Mouse (Mus musculus) lung, embryonic 16.5 days (tissue): ENCODE measurements around the gene Oosp2. TPM values are rescaled to one million over a fixed set of nuclear protein-coding genes. Genes with fewer than 3 reads are reported as not detected.

Source experiments
- ATAC-seq: fragments of 200-750 bp; cut with Nextera tagmentation; 2 replicates; pipeline ENCODE4 v1.8.0; 2017; ENCODE audit warnings: low read depth, mild to moderate bottlenecking, moderate library complexity
- H3K27ac ChIP-seq: fragments of 300-500 bp; sonication (generic); 2 replicates; pipeline ENCODE4 v1.5.1; 2014; ENCODE audit warnings: mild to moderate bottlenecking, control low read depth, low read length
- H3K27me3 ChIP-seq: fragments of 300-500 bp; sonication (generic); 2 replicates; pipeline ENCODE4 v1.6.1; 2014; ENCODE audit warnings: low read depth, low read length, mixed read lengths; ENCODE audit not compliant: control insufficient read depth, insufficient read depth
- H3K36me3 ChIP-seq: fragments of 300-500 bp; sonication (generic); 2 replicates; pipeline ENCODE4 v1.6.1; 2014; ENCODE audit warnings: low read length; ENCODE audit not compliant: control insufficient read depth, insufficient read depth
- H3K4me1 ChIP-seq: fragments of 300-500 bp; sonication (generic); replicated peaks from 2 replicates; pipeline ENCODE4 v1.6.1; 2014; ENCODE audit warnings: low read length, mixed read lengths; ENCODE audit not compliant: control insufficient read depth, insufficient read depth
- H3K4me2 ChIP-seq: fragments of 300-500 bp; sonication (generic); 2 replicates; pipeline ENCODE4 v1.6.1; 2014; ENCODE audit warnings: low read depth, low read length, control low read depth
- H3K4me3 ChIP-seq: fragments of 300-500 bp; sonication (generic); 2 replicates; pipeline ENCODE4 v1.5.1; 2014; ENCODE audit warnings: mild to moderate bottlenecking, low read length, control low read depth
- H3K9ac ChIP-seq: fragments of 300-500 bp; sonication (generic); 2 replicates; pipeline ENCODE4 v1.6.1; 2014; ENCODE audit warnings: low read length, control low read depth
- H3K9me3 ChIP-seq: fragments of 300-500 bp; sonication (generic); 2 replicates; pipeline ENCODE4 v1.6.1; 2016; ENCODE audit warnings: low read length; ENCODE audit not compliant: control insufficient read depth
- WGBS: fragments of 180-500 bp; shearing (Covaris S2); extraction: QIAGEN DNeasy Blood & Tissue Kit; methylation state at CpG from one replicate; pipeline ENCODE4 v1.1.7; 2014; 5-methylcytosine and 5-hydroxymethylcytosine counted together
- polyA plus RNA-seq: library from polyadenylated mRNA; unstranded; fragments of >200 nt; fragmentation: Nextera tagmentation; extraction: Ambion mirVana; gene quantifications from 2 replicates; pipeline ENCODE4 v1.2.1, GENCODE M21; 2015

Oosp2 gene
- polyA plus RNA-seq, 1 experiment from 2014 or later: not detected

DNA sequence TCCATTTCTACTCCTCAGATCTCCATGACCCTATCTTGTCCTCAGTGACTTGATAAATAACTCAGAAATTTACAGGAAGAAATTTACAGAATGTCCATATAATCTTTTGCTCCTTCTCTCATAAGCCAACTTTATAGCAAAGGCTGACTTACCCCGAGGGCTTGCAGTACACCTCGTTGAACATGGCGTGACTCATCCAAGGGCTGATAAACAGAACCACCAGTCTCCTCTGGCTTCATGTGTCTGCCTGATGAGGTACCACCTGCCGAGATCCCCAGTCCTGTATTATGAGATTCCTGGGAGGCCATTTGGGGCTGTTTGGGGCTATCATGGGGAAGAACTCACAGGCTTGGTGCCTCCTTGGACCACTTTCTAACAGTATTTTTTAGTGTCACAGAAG, 21.3 kb downstream of the Oosp2 start:
- no peaks in the 10 kb centered on the region for H3K36me3 ChIP-seq
- no peaks in the 10 kb centered on the region for H3K4me1 ChIP-seq
- H3K4me3 ChIP-seq: no peak overlapping the region
- H3K9me3 ChIP-seq: no peaks in the 10 kb centered on the region
- no peaks in the 10 kb centered on the region for H3K27me3 ChIP-seq
- H3K4me2 ChIP-seq: no peak overlapping the region
- H3K27ac ChIP-seq: no peak overlapping the region
- no peak overlapping the region for H3K9ac ChIP-seq
- 70% methylated on average over 4 of the region's 4 CpGs for WGBS
- ATAC-seq: no peak

DNA sequence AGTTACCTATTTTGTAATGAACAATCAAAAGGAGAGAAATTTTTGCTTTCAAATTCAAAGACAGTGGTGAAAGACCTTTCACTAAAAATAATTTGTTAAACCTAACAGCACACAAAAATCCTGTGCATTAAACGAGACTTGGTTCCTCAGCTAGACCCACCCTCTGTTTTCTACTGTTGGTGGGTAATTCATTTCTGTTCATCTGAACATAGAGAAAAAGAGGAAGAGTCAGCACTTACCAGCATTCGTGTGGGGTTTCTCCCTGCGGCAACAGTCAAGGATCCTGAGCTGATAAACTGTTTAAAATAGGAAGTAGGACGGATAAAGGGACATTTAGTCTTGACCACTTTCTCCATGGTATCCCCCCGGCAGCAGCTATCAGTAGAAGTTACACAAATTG, 24.8 kb downstream of the Oosp2 start:
- Histone ChIP-seq H3K27ac (no peak overlapping the region), H3K4me3 (no peak overlapping the region), H3K27me3 (no peaks in the 10 kb centered on the region), H3K4me1 (no peaks in the 10 kb centered on the region), H3K36me3 (no peaks in the 10 kb centered on the region), H3K4me2 (no peak overlapping the region), H3K9ac (no peak overlapping the region), H3K9me3 (no peaks in the 10 kb centered on the region)
- ATAC-seq: no peak
- WGBS: 65% methylated on average over 5 of the region's 5 CpGs

DNA sequence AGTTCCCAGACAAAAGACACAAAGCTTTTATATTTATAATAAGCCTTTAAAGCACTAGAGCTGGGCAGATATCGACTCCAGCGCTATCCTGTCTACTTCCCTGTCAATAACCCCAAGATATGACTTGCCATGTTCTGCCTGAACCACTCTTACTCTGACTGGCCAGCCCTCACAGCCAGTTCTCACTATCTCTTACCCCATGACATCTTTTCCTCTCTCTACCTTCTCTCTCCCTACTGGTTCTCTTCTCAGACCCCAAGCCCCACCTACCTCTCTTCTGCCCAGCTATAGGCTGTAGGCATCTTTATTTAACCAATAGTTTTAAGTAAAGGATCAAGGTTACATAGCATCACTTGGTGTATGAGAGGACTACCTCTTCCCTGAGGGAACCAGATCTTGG, 26.0 kb downstream of the Oosp2 start:
- 65% methylated on average over 2 of the region's 2 CpGs for WGBS
- no peaks in the 10 kb centered on the region for H3K4me1 ChIP-seq
- no peak overlapping the region for H3K9ac ChIP-seq
- no peaks in the 10 kb centered on the region for H3K36me3 ChIP-seq
- H3K4me3 ChIP-seq: no peak overlapping the region
- no peak for ATAC-seq
- H3K9me3 ChIP-seq: no peaks in the 10 kb centered on the region
- no peak overlapping the region for H3K4me2 ChIP-seq
- H3K27me3 ChIP-seq: no peaks in the 10 kb centered on the region
- no peak overlapping the region for H3K27ac ChIP-seq

DNA sequence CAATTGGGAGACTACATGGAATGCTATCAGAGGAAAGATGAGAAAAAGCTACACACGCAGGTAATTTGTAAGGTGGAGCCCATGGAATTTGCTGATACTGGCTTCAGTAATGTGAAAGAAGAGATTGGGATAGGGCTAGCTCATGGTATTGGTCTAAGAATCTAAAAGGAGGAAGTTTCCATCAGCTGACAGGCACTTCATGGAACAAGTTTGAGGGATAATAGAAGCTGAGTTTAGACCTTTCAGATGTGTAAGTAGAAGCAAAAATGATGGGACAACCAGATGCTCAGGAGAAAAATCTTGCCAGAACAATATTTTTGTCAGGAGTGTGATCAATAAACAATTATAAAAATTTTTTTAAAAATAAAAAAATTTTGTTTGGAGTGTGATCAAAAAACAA, 26.6 kb downstream of the Oosp2 start:
- WGBS: 81% methylated on average over 1 of the region's 1 CpGs
- no peak for ATAC-seq
- H3K4me1 ChIP-seq: no peaks in the 10 kb centered on the region

DNA sequence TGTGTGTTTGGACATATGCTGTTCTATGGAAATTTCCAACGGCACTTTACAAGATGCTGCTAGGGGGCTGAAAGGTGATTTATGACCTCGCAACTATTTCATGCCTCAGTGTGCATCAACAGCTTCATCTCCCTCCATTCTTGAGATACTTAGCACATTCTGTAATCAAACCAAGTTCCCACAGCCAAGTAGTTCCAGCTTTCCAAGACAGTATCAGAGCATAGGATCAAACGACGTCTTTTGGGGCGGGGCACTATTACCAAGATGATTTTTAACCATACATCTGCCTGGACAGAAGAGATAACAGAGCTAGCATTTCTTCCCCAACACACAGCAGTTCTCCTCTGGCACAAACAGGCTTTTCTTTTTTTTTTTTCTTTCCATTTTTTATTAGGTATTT, 35.1 kb downstream of the Oosp2 start:
- no peaks in the 10 kb centered on the region for H3K4me1 ChIP-seq
- ATAC-seq: no peak
- no peak overlapping the region for H3K4me2 ChIP-seq
- 63% methylated on average over 5 of the region's 5 CpGs for WGBS
- no peaks in the 10 kb centered on the region for H3K9me3 ChIP-seq
- H3K9ac ChIP-seq: no peak overlapping the region
- H3K36me3 ChIP-seq: no peaks in the 10 kb centered on the region
- H3K27me3 ChIP-seq: no peaks in the 10 kb centered on the region
- no peak overlapping the region for H3K27ac ChIP-seq
- H3K4me3 ChIP-seq: no peak overlapping the region

More for the DNA sequence above, 26.6 kb downstream of the Oosp2 start:
- no peak overlapping the region for H3K9ac ChIP-seq
- no peaks in the 10 kb centered on the region for H3K27me3 ChIP-seq
- no peak overlapping the region for H3K4me3 ChIP-seq
- H3K27ac ChIP-seq: no peak overlapping the region
- no peaks in the 10 kb centered on the region for H3K9me3 ChIP-seq
- no peaks in the 10 kb centered on the region for H3K36me3 ChIP-seq
- no peak overlapping the region for H3K4me2 ChIP-seq

DNA sequence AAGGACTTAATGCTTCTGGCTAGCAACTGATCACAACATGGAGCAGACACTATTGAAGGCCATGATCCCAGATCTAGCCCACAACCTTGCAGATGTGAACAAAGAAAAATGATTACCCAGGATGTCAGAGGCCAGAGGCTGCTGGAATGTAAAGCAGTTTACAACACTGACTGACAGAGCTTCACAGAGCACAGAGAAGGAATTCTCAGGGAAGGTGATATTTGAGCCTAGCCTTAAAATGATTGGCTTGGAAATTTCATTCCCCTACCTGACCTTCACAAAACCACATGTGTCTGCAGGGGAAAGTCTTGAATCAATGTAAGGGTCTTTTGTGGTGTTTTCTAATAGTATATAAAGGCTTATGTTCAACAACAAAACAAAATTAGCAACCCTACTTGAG, 35.6 kb downstream of the Oosp2 start:
- H3K9ac ChIP-seq: no peak overlapping the region
- no peaks in the 10 kb centered on the region for H3K27me3 ChIP-seq
- ATAC-seq: no peak
- no peaks in the 10 kb centered on the region for H3K36me3 ChIP-seq
- no peak overlapping the region for H3K4me2 ChIP-seq
- no peak overlapping the region for H3K27ac ChIP-seq
- no peak overlapping the region for H3K4me3 ChIP-seq
- H3K9me3 ChIP-seq: no peaks in the 10 kb centered on the region
- no peaks in the 10 kb centered on the region for H3K4me1 ChIP-seq

DNA sequence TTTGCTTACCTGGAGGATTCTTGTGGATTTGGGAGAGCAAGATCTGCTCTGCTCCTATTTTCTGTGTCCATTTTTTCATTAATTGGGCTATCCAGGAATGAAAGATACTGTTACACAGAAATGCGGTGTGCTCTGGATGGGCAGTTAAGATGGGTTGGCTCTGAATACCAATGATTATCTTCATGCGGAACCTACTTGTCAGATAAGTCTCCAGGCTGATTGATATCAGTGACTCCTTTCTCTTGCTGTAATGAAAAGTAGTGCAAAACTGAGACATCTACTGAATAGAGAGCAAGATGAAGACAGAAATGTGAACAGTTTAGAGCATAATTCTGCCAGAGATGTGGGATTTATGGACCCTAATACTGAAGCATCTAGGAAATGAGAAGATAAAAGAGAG, 36.8 kb downstream of the Oosp2 start, which contains the start of gene Ms4a2:
Gene Ms4a2 (minus strand): TSS at position 169 of the 400 bp plus-strand sequence.
- Histone ChIP-seq H3K9me3 (no peaks in the 10 kb centered on the region), H3K27ac (no peak within 1 kb of the TSS), H3K36me3 (no peaks in the 10 kb centered on the region), H3K4me1 (no peaks in the 10 kb centered on the region), H3K27me3 (no peaks in the 10 kb centered on the region), H3K4me2 (no peak within 1 kb of the TSS), H3K9ac (no peak within 1 kb of the TSS), H3K4me3 (no peak within 1 kb of the TSS)
- WGBS: 86% methylated on average over 2 of the region's 2 CpGs
- ATAC-seq: no peak

DNA sequence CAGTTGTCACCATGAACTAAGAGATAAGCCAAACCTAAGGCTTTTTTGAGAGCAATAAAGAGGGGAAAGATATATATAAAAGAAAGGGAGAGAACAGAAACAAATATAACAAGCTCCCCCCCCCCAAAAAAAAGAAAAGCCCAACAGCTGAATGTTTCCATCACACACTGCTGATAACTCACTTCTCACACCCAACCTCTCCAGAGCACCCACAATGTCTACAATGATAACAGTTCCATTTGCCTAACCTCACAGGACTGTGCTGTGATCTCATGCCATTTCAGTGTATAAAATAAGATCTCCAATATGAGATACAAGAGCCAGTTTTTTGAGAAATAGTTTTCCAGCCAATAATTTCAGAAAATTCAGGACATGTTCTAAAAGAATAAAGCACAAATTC, 42.4 kb downstream of the Oosp2 start:
- ATAC-seq: no peak
- Histone ChIP-seq H3K27me3 (no peaks in the 10 kb centered on the region), H3K4me1 (peaks cover 5% of the 10 kb centered on the region; the same call in 1 of the 2 replicates)

DNA sequence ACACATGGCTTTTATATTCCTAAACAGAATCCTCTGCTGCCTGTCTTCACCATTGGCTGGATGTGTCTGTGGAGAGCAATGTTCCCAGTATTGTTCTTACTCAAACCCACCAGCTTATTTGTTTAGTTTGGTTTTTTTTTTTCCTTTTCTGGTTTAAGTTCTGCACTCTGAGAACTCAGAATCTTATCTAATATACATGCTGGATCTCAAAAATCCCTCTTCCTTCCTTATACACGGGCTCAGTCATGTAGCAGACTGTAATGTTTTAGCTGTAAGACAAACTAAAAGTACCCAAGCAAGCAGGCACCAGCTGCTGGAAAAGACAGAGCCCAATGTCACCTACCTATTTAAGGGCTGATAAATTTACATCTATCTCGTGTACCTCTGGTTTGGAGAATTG, 45.6 kb downstream of the Oosp2 start:
- Histone ChIP-seq H3K36me3 (no peaks in the 10 kb centered on the region), H3K4me3 (no peak overlapping the region), H3K9me3 (no peaks in the 10 kb centered on the region), H3K4me2 (no peak overlapping the region), H3K9ac (no peak overlapping the region), H3K27ac (no peak overlapping the region), H3K4me1 (peaks cover 5% of the 10 kb centered on the region; the same call in 1 of the 2 replicates), H3K27me3 (no peaks in the 10 kb centered on the region)
- no peak for ATAC-seq
- WGBS: 50% methylated on average over 2 of the region's 2 CpGs

More for the DNA sequence above, 42.4 kb downstream of the Oosp2 start:
- no peaks in the 10 kb centered on the region for H3K9me3 ChIP-seq
- no peak overlapping the region for H3K9ac ChIP-seq
- H3K4me3 ChIP-seq: no peak overlapping the region
- no peak overlapping the region for H3K4me2 ChIP-seq
- no peaks in the 10 kb centered on the region for H3K36me3 ChIP-seq
- no peak overlapping the region for H3K27ac ChIP-seq

DNA sequence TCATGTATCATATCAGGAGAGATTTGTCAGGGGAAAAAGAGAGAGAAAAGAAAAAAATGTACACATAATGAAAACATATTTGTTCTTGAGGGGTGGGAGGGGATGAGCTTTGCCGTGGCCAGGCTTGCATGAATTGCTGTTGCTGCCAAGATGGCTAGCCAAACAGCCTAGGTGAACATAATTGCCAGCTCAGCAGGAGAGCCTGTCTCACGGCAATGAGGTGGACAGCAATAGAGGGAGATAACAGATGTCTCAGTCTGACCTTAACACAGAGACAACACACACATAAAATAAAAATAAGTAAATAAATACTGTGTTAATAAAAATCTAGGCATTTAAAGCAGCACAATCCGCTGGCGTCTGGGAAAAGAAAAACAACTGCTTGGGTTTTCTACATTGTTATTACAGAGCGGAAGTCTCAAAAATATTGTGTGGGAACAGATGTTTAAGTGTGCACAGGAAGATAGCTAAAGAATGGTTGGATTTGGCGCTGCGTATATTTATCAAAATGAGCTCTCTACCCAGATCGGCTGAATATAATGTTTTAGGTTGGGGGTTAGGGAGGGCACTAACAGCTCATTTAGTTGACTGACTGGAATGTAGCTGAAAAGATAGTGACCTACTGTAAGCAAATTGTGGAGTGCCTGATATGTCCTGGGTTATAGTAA, 46.4 kb downstream of the Oosp2 start:
- H3K4me2 ChIP-seq: no peak overlapping the region
- ATAC-seq: no peak
- 35% methylated on average over 8 of the region's 8 CpGs for WGBS

More for the DNA sequence above, 46.4 kb downstream of the Oosp2 start:
- no peak overlapping the region for H3K4me3 ChIP-seq
- H3K4me1 ChIP-seq: peaks cover 5% of the 10 kb centered on the region; the same call in 1 of the 2 replicates
- no peaks in the 10 kb centered on the region for H3K9me3 ChIP-seq
- H3K9ac ChIP-seq: no peak overlapping the region
- peak overlapping the region; percentile 68 for H3K27ac ChIP-seq
- no peaks in the 10 kb centered on the region for H3K36me3 ChIP-seq
- H3K27me3 ChIP-seq: no peaks in the 10 kb centered on the region
